Mouse (Mus musculus): ENCODE data around the gene Ficd. TPM values are rescaled to one million over a fixed set of nuclear protein-coding genes. Genes with fewer than 3 reads are reported as not detected.

Gene Ficd
- polyA plus RNA-seq, 1 experiment: 5.0 TPM

DNA sequence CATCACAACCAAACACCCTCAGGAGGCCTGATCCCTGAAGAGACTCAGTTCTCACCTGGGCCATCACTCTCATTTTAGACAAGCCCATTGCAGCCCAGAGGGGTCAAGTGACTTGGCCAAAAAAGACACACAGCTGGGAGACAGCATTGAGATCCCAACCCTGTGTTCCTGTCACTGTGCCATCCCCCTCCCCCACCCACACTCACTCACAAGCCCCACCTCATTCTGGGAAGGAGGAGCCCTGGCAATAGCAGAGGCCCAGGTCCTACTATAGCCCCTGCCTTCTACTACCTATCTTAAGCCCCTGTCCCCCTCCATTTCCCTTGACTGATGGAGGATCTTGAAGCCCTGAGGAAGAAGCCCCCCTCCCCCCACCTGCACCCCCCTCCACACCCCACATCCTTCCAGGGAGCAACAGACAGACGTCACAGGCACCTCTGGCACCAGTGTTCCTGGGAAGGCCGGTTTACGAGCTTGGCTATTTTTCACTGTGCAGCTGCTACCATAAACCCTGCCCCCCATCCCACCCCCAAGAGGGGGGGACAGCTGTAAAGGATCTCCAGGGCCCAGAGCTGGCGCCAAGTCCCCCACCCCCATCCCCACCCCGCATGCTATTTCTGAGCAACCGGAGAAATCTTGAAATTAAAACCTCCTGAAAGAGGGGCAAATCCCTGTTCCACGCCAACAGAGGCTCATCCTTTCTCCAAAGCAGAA is 53.6 kb downstream of the Ficd start:
- TF ChIP-seq MYOD1 (IDR thresholded peaks at IDR 0.05; ENCODE audit: control insufficient read depth in 1 of 3, insufficient read length in 2 of 3, low read depth in 2 of 3) (peak; percentile 70 to 89 (median 73)), E2F4 (IDR thresholded peaks at IDR 0.05; ENCODE audit: insufficient read depth) (no peak), SRF (IDR thresholded peaks at IDR 0.05; ENCODE audit: control insufficient read depth, insufficient read length, low read depth) (no peak), TCF3 (IDR thresholded peaks at IDR 0.05; ENCODE audit: insufficient read length, low read depth) (peak; percentile 7), REST (IDR thresholded peaks at IDR 0.05; ENCODE audit: insufficient read depth, insufficient read length) (no peak), USF1 (IDR thresholded peaks at IDR 0.05; ENCODE audit: low read depth) (no peak), CEBPB (IDR thresholded peaks at IDR 0.05; ENCODE audit: insufficient read depth, poor library complexity, severe bottlenecking) (no peak), MYOG (IDR thresholded peaks at IDR 0.05; ENCODE audit: control insufficient read depth in 1 of 3, insufficient read depth in 1 of 3, insufficient read length in 2 of 3, low read depth in 2 of 3) (peak; percentile 58 to 79 (median 68)), TCF12 (IDR thresholded peaks at IDR 0.05; ENCODE audit: insufficient read depth, poor library complexity, severe bottlenecking) (peak; percentile 76), POLR2AphosphoS2 (IDR thresholded peaks at IDR 0.05; ENCODE audit: insufficient read length, low read depth) (no peak), MAX (IDR thresholded peaks at IDR 0.05; ENCODE audit: low read depth) (no peak), POLR2A (IDR thresholded peaks at IDR 0.05; ENCODE audit: insufficient read length, low read depth) (no peak)
- Histone ChIP-seq H3K79me2 (ENCODE audit: control insufficient read depth, insufficient read depth) (no peaks in the 10 kb centered on the region), H3K4me2 (ENCODE audit: low read depth) (peak overlapping the region; percentile 58), H3K27me3 (ENCODE audit: control insufficient read depth, insufficient read depth, insufficient read length) (no peaks in the 10 kb centered on the region), H3ac (ENCODE audit: control insufficient read depth, insufficient read length) (no peak overlapping the region), H3K36me3 (ENCODE audit: control insufficient read depth, insufficient read depth) (no peaks in the 10 kb centered on the region), H3K4me3 (no peak overlapping the region)

Other genes with a start within 250 kb of the Ficd start
- gene Wscd2, start 245.5 kb upstream of the Ficd start, polyA plus RNA-seq (2012; fragmentation: generic; extraction: Trizol): not detected
- gene Cmklr1, start 85.4 kb upstream of the Ficd start, polyA plus RNA-seq (2012; fragmentation: generic; extraction: Trizol): 14.1 TPM
- not detected for gene 1700069L16Rik, start 11.0 kb upstream of the Ficd start, polyA plus RNA-seq (2012; fragmentation: generic; extraction: Trizol)
- gene Sart3, start 36.7 kb downstream of the Ficd start, polyA plus RNA-seq (2012; fragmentation: generic; extraction: Trizol): 29.3 TPM
- 163 TPM for gene Iscu, start 36.9 kb downstream of the Ficd start, polyA plus RNA-seq (2012; fragmentation: generic; extraction: Trizol)
- 62.0 TPM for gene Tmem119, start 64.7 kb downstream of the Ficd start, polyA plus RNA-seq (2012; fragmentation: generic; extraction: Trizol)
- not detected for gene Selplg, start 96.8 kb downstream of the Ficd start, polyA plus RNA-seq (2012; fragmentation: generic; extraction: Trizol)
- 58.9 TPM for gene Coro1c, start 173.0 kb downstream of the Ficd start, polyA plus RNA-seq (2012; fragmentation: generic; extraction: Trizol)